Mouse (Mus musculus) CH12.LX (cell line): Measurements from ENCODE around the gene Pam. TPM values are rescaled to one million over a fixed set of nuclear protein-coding genes. Genes with fewer than 3 reads are reported as not detected.

Experiments
- DNase-seq: peaks from one replicate; pipeline ENCODE4 v3.0.0-alpha.2; 2013; ENCODE audit errors: extremely low read depth
- H3K27ac ChIP-seq: 2 replicates; pipeline ENCODE4 v1.5.1; 2012; ENCODE audit warnings: low read depth, mild to moderate bottlenecking, control low read depth, moderate library complexity; ENCODE audit not compliant: insufficient read depth
- H3K27me3 ChIP-seq: replicated peaks from 2 replicates; pipeline ENCODE3; 2012; ENCODE audit warnings: inconsistent platforms
- H3K36me3 ChIP-seq, 2 experiments: replicated peaks in 1 of 2; 2 replicates each; pipeline versions ENCODE3 to v1.6.1; 2012; ENCODE audit warnings: inconsistent platforms in 1 of 2, low read length in 1 of 2, mild to moderate bottlenecking in 1 of 2, mixed read lengths in 1 of 2, moderate library complexity in 1 of 2; ENCODE audit not compliant: control insufficient read depth in 1 of 2, insufficient read depth in 1 of 2
- H3K4me1 ChIP-seq, 2 experiments: 2 replicates each; pipeline ENCODE4 v1.6.1; 2012; ENCODE audit warnings: inconsistent platforms in 1 of 2, moderate library complexity in 1 of 2; ENCODE audit not compliant: insufficient read depth in 2 of 2, control insufficient read depth in 1 of 2
- H3K4me2 ChIP-seq: 2 replicates; pipeline ENCODE4 v1.6.1; 2012; ENCODE audit warnings: low read depth, mild to moderate bottlenecking, control low read depth; ENCODE audit not compliant: poor library complexity, insufficient read depth, severe bottlenecking
- H3K4me3 ChIP-seq, 3 experiments: fragments of 150-350 bp in 1 of 3; sonication (generic) in 1 of 3; replicated peaks in 1 of 3; 2 replicates each; pipeline versions ENCODE3 to v1.5.1; 2011 to 2012; ENCODE audit warnings: low read depth in 2 of 3, low read length in 2 of 3, mild to moderate bottlenecking in 2 of 3, moderate library complexity in 2 of 3, control low read depth in 1 of 3, improper control_type of control experiment in 1 of 3, inconsistent platforms in 1 of 3, mixed read lengths in 1 of 3; ENCODE audit not compliant: poor library complexity in 1 of 3
- H3K79me2 ChIP-seq: replicated peaks from 2 replicates; pipeline ENCODE4 v1.6.1; 2012; ENCODE audit warnings: mild to moderate bottlenecking, moderate library complexity; ENCODE audit not compliant: control insufficient read depth, poor library complexity, insufficient read depth, severe bottlenecking; ENCODE audit errors: extremely low read depth
- H3K9ac ChIP-seq: 2 replicates; pipeline ENCODE4 v1.6.1; 2012; ENCODE audit warnings: low read depth, mild to moderate bottlenecking, control low read depth, moderate library complexity; ENCODE audit not compliant: insufficient read depth
- H3K9me3 ChIP-seq: replicated peaks from 2 replicates; pipeline ENCODE3; 2012; ENCODE audit warnings: low read length, inconsistent platforms, mixed read lengths
- CHD1 ChIP-seq: IDR thresholded peaks from 2 replicates; pipeline ENCODE4 v1.6.1; 2012; ENCODE audit warnings: low read depth, low read length, improper control_type of control experiment, inconsistent platforms
- E2F4 ChIP-seq: IDR thresholded peaks from 2 replicates; pipeline ENCODE4 v1.6.1; 2011; ENCODE audit warnings: low read depth, low read length, improper control_type of control experiment; ENCODE audit not compliant: insufficient replicate concordance
- ELF1 ChIP-seq: IDR thresholded peaks from 2 replicates; pipeline ENCODE4 v1.6.1; 2014; ENCODE audit warnings: low read depth, mild to moderate bottlenecking, inconsistent platforms, low read length, improper control_type of control experiment
- EP300 ChIP-seq: IDR thresholded peaks from 2 replicates; pipeline ENCODE4 v1.6.1; 2011; ENCODE audit warnings: low read length, improper control_type of control experiment
- GABPA ChIP-seq: IDR thresholded peaks from 2 replicates; pipeline ENCODE4 v1.6.1; 2012; ENCODE audit warnings: low read depth, low read length, improper control_type of control experiment, inconsistent platforms; ENCODE audit not compliant: insufficient replicate concordance
- HCFC1 ChIP-seq: IDR thresholded peaks from 2 replicates; pipeline ENCODE4 v1.6.1; 2012; ENCODE audit warnings: low read depth, mild to moderate bottlenecking, inconsistent platforms, low read length, improper control_type of control experiment
- IRF4 ChIP-seq: IDR thresholded peaks from 2 replicates; pipeline ENCODE4 v1.6.1; 2014; ENCODE audit warnings: low read depth, mild to moderate bottlenecking, inconsistent platforms, low read length, improper control_type of control experiment
- KAT2A ChIP-seq: IDR thresholded peaks from 2 replicates; pipeline ENCODE4 v1.6.1; 2012; ENCODE audit warnings: low read length, improper control_type of control experiment, inconsistent platforms; ENCODE audit not compliant: insufficient replicate concordance
- MAFK ChIP-seq: IDR thresholded peaks from 2 replicates; pipeline ENCODE4 v1.6.1; 2011; ENCODE audit warnings: low read length, improper control_type of control experiment; ENCODE audit not compliant: insufficient replicate concordance
- MAZ ChIP-seq: IDR thresholded peaks from 2 replicates; pipeline ENCODE4 v1.6.1; 2012; ENCODE audit warnings: low read depth, mild to moderate bottlenecking, inconsistent platforms, low read length, improper control_type of control experiment, moderate library complexity
- MEF2A ChIP-seq: IDR thresholded peaks from 2 replicates; pipeline ENCODE4 v1.6.1; 2014; ENCODE audit warnings: low read depth, mild to moderate bottlenecking, inconsistent platforms, low read length, improper control_type of control experiment, borderline replicate concordance
- MXI1 ChIP-seq: IDR thresholded peaks from 2 replicates; pipeline ENCODE4 v1.6.1; 2011; ENCODE audit warnings: mild to moderate bottlenecking, low read depth, low read length, improper control_type of control experiment
- NELFE ChIP-seq: IDR thresholded peaks from 2 replicates; pipeline ENCODE4 v1.6.1; 2011; ENCODE audit warnings: low read depth, low read length, improper control_type of control experiment
- NRF1 ChIP-seq: IDR thresholded peaks from 2 replicates; pipeline ENCODE4 v1.6.1; 2014; ENCODE audit warnings: low read depth, mild to moderate bottlenecking, inconsistent platforms, low read length, improper control_type of control experiment, moderate library complexity
- PAX5 ChIP-seq: IDR thresholded peaks from 2 replicates; pipeline ENCODE4 v1.6.1; 2012; ENCODE audit warnings: low read length, inconsistent platforms, mixed read lengths
- POLR2A ChIP-seq: IDR thresholded peaks from 2 replicates; pipeline ENCODE4 v1.6.1; 2011; ENCODE audit warnings: low read depth, mild to moderate bottlenecking, improper control_type of control experiment, low read length
- POLR2AphosphoS2 ChIP-seq: IDR thresholded peaks from 2 replicates; pipeline ENCODE4 v1.6.1; 2011; ENCODE audit warnings: low read depth, low read length, improper control_type of control experiment
- RCOR1 ChIP-seq: conservative IDR thresholded peaks from 2 replicates; pipeline ENCODE4 v1.6.1; 2012; ENCODE audit warnings: low read depth, mild to moderate bottlenecking, inconsistent platforms, low read length, improper control_type of control experiment
- SMC3 ChIP-seq: IDR thresholded peaks from 2 replicates; pipeline ENCODE4 v1.6.1; 2011; ENCODE audit warnings: low read depth, low read length, improper control_type of control experiment
- TBP ChIP-seq: conservative IDR thresholded peaks from 2 replicates; pipeline ENCODE4 v1.6.1; 2011; ENCODE audit warnings: low read depth, low read length, improper control_type of control experiment
- TCF12 ChIP-seq: IDR thresholded peaks from 2 replicates; pipeline ENCODE4 v1.6.1; 2014; ENCODE audit warnings: low read depth, mild to moderate bottlenecking, inconsistent platforms, low read length, improper control_type of control experiment
- UBTF ChIP-seq: IDR thresholded peaks from 2 replicates; pipeline ENCODE4 v1.6.1; 2012; ENCODE audit warnings: low read depth, mild to moderate bottlenecking, inconsistent platforms, low read length, improper control_type of control experiment, moderate library complexity
- USF1 ChIP-seq: IDR thresholded peaks from 2 replicates; pipeline ENCODE4 v1.6.1; 2014; ENCODE audit warnings: low read depth, mild to moderate bottlenecking, inconsistent platforms, low read length, improper control_type of control experiment
- ZC3H11A ChIP-seq: IDR thresholded peaks from 2 replicates; pipeline ENCODE4 v1.6.1; 2012; ENCODE audit warnings: low read depth, mild to moderate bottlenecking, inconsistent platforms, low read length, improper control_type of control experiment
- ZKSCAN1 ChIP-seq: IDR thresholded peaks from 2 replicates; pipeline ENCODE4 v1.6.1; 2012; ENCODE audit warnings: low read depth, inconsistent platforms, low read length, improper control_type of control experiment, borderline replicate concordance
- ZNF384 ChIP-seq: IDR thresholded peaks from 2 replicates; pipeline ENCODE4 v1.6.1; 2012; ENCODE audit warnings: low read depth, low read length, improper control_type of control experiment, inconsistent platforms
- dilution Hi-C: fragments of 300-500 bp; cut with MboI; formaldehyde crosslinking; loops from 2 replicates; pipeline ENCODE4 v1.14.3; 2020; ENCODE audit warnings: low sequenced_read_pairs; ENCODE audit not compliant: extremely low pct_unique_long_range_greater_than_20kb, extremely low pct_ligation_motif_present
- in situ Hi-C: fragments of 300-500 bp; cut with MboI; formaldehyde crosslinking; loops from 3 replicates; pipeline ENCODE4 v1.14.3; 2019; ENCODE audit warnings: low sequenced_read_pairs, low pct_ligation_motif_present, low pct_unique_long_range_greater_than_20kb, mixed read lengths
- polyA plus RNA-seq: library from polyadenylated mRNA; unstranded; fragments of >175 nt; gene quantifications from 2 replicates; pipeline ENCODE4 v1.2.1, GENCODE M21; 2012; ENCODE audit warnings: low read depth; ENCODE audit not compliant: insufficient read length
- total RNA-seq, 2 experiments: library from RNA; depleted of rRNA; stranded (reverse); fragments of 300-350 nt in 1 of 2; fragments of >200 nt in 1 of 2; gene quantifications; 2 replicates each; pipeline ENCODE4 v1.2.3; 2012 to 2014

The Pam gene
- total and polyA plus RNA-seq, 3 experiments = 0.24 TPM; not detected in 2

DNA sequence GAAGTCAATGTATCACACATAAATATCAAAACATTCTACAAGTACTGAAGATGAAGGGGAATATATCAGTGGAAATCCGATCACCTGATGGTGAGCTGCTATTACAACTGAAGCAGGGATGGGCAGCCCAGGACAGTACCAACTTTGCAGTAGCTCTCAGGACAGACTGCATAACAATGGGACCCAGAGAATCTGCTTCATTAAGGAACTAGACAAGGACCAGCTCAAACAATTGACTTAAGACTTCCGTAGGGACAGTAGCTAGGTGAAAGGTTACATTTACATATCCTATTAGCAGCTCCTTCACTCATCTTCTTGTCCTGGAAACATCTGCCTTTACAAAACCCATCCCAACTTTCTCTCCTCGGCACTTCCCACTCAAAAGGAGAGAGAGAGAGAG is 9.0 kb downstream of the Pam start:
- TF ChIP-seq SMC3 = no peak
- TF ChIP-seq POLR2AphosphoS2 = no peak
- no peak for TF ChIP-seq NRF1
- TF ChIP-seq EP300 = no peak
- no peak for TF ChIP-seq NELFE
- TF ChIP-seq USF1 = no peak
- TF ChIP-seq MAZ = no peak
- TF ChIP-seq IRF4 = no peak
- TF ChIP-seq ZKSCAN1 = no peak
- no peak for TF ChIP-seq E2F4
- no peak for TF ChIP-seq ZNF384
- TF ChIP-seq CHD1 = no peak
- no peak for TF ChIP-seq ZC3H11A
- TF ChIP-seq POLR2A = no peak
- no peak for TF ChIP-seq TBP
- Histone ChIP-seq H3K4me3 (no peak overlapping the region), H3K4me1 (no peaks in the 10 kb centered on the region), H3K4me2 (no peak overlapping the region), H3K9me3 (peaks cover 68% of the 10 kb centered on the region), H3K27ac (no peak overlapping the region), H3K9ac (no peak overlapping the region), H3K36me3 (no peaks in the 10 kb centered on the region), H3K79me2 (no peaks in the 10 kb centered on the region), H3K27me3 (no peaks in the 10 kb centered on the region)
- in situ Hi-C loops = no loop called here
- DNase-seq = no peak
- dilution Hi-C loops = no loop called here

DNA sequence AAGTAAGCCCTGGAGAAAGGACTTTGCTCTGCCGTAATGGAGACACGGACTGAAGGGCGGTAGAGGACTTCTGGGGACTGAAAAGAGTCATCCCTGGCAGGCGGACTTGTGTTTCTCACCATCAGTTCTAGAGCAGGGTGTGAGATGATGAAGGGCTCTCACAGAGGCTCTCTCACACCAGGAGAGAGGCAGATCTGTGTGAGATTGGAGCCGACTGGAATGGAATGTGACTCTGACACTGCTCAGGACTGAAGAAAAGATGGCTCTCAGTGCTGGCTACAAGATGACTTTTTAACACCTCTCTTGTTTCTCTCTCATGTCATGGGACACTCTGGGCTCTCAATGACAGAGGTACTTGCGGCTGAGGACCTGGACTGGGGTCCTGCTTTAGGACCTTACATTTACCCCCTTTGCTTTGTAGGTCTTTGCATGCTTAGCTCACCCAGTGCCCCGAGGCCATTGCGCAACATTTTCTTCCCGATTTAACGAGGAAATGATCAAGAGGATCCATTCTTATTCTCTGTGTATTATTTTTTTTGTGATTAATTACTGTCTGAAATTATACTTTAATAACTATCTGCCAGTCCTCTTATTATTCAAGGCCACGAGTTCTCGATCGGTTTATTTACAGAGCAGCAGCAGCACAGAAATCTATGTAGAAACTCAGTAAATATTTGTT is 10.7 kb downstream of the Pam start:
- Histone ChIP-seq H3K36me3 (no peaks in the 10 kb centered on the region), H3K27ac (no peak overlapping the region), H3K4me2 (no peak overlapping the region), H3K9me3 (peaks cover 61% of the 10 kb centered on the region), H3K27me3 (no peaks in the 10 kb centered on the region), H3K4me1 (no peaks in the 10 kb centered on the region), H3K4me3 (no peak overlapping the region), H3K79me2 (no peaks in the 10 kb centered on the region), H3K9ac (no peak overlapping the region)
- TF ChIP-seq ZNF384 (no peak), MAFK (no peak), POLR2AphosphoS2 (no peak), NRF1 (no peak), PAX5 (no peak), KAT2A (no peak), MEF2A (no peak), TCF12 (no peak), RCOR1 (no peak), ELF1 (no peak), HCFC1 (no peak), UBTF (no peak), GABPA (no peak), NELFE (no peak), ZC3H11A (no peak), ZKSCAN1 (no peak), MXI1 (no peak), USF1 (no peak)
- dilution Hi-C loops = no loop called here
- in situ Hi-C loops = no loop called here
- no peak for DNase-seq
